In genomic region chr7:131432244-131432643, GRCm38 (mm10) we compare ENCODE assay signal across 9 mouse cellular contexts. TPM values are rescaled to one million over a fixed set of nuclear protein-coding genes. Genes with fewer than 3 reads are reported as not detected.
DNase-seq lines count a peak whose midpoint lies in the region; ATAC-seq lines count a peak whose summit lies in the region.
"Had no signal": no experiment of that assay in that cellular context is flagged by ENCODE, and none has a peak within 500 bp of the region (broad histone marks: within the 10 kb centered on the region; RNA-seq: fewer than 3 reads in every experiment).

No protein-coding gene starts in this region.

- no peak overlapping the region for H3K4me2 ChIP-seq in intestine, embryonic 14.5 days (ENCODE audit: low read length)
- H3K4me2 ChIP-seq in intestine, embryonic 15.5 days (replicated peaks): no peak overlapping the region
- H3K4me2 ChIP-seq in neural tube, embryonic 13.5 days: no peak overlapping the region
- H3K4me2 ChIP-seq: embryonic facial prominence, embryonic 12.5 days had no signal

- no peak overlapping the region for H3K9ac ChIP-seq in intestine, embryonic 14.5 days (ENCODE audit: low read length)
- H3K9ac ChIP-seq in intestine, embryonic 15.5 days: no peak overlapping the region
- H3K9ac ChIP-seq in neural tube, embryonic 13.5 days: no peak overlapping the region
- H3K9ac ChIP-seq: embryonic facial prominence, embryonic 12.5 days had no signal

- peaks cover 54% of the 10 kb centered on the region for H3K36me3 ChIP-seq in intestine, embryonic 14.5 days (ENCODE audit: control insufficient read depth, insufficient read depth, low read length)
- peaks cover 5% of the 10 kb centered on the region; the same call in 1 of the 2 replicates for H3K36me3 ChIP-seq in intestine, embryonic 15.5 days
- peaks cover 39% of the 10 kb centered on the region for H3K36me3 ChIP-seq in neural tube, embryonic 13.5 days

- no peaks in the 10 kb centered on the region for H3K27me3 ChIP-seq in intestine, embryonic 14.5 days (replicated peaks; ENCODE audit: control insufficient read depth, insufficient read depth, low read length)
- H3K27me3 ChIP-seq in intestine, embryonic 15.5 days (replicated peaks): no peaks in the 10 kb centered on the region
- no peaks in the 10 kb centered on the region for H3K27me3 ChIP-seq in neural tube, embryonic 13.5 days
- H3K27me3 ChIP-seq: embryonic facial prominence, embryonic 12.5 days had no signal

- H3K27ac ChIP-seq in intestine, embryonic 14.5 days (ENCODE audit: low read depth): no peak overlapping the region
- H3K27ac ChIP-seq in intestine, embryonic 15.5 days: no peak overlapping the region
- H3K27ac ChIP-seq in neural tube, embryonic 13.5 days (replicated peaks): no peak overlapping the region
- H3K27ac ChIP-seq: embryonic facial prominence, embryonic 12.5 days had no signal

- H3K9me3 ChIP-seq in intestine, embryonic 14.5 days (ENCODE audit: control insufficient read depth, low read length): no peaks in the 10 kb centered on the region
- no peaks in the 10 kb centered on the region for H3K9me3 ChIP-seq in intestine, embryonic 15.5 days
- no peaks in the 10 kb centered on the region for H3K9me3 ChIP-seq in neural tube, embryonic 13.5 days
- H3K9me3 ChIP-seq: embryonic facial prominence, embryonic 12.5 days had no signal

- no peaks in the 10 kb centered on the region for H3K4me1 ChIP-seq in intestine, embryonic 14.5 days (replicated peaks; ENCODE audit: control insufficient read depth, insufficient read depth, low read length)
- H3K4me1 ChIP-seq in intestine, embryonic 15.5 days (replicated peaks): no peaks in the 10 kb centered on the region
- no peaks in the 10 kb centered on the region for H3K4me1 ChIP-seq in neural tube, embryonic 13.5 days (replicated peaks)
- H3K4me1 ChIP-seq: embryonic facial prominence, embryonic 12.5 days had no signal

- 32% methylated on average over 1 of the region's 1 CpGs for WGBS in intestine, embryonic 14.5 days
- 15% methylated on average over 1 of the region's 1 CpGs for WGBS in intestine, embryonic 15.5 days
- 20% methylated on average over 1 of the region's 1 CpGs for WGBS in neural tube, embryonic 13.5 days

- H3K4me3 ChIP-seq in intestine, embryonic 14.5 days (ENCODE audit: low read depth, low read length): no peak overlapping the region
- H3K4me3 ChIP-seq in intestine, embryonic 15.5 days (replicated peaks): no peak overlapping the region
- H3K4me3 ChIP-seq in neural tube, embryonic 13.5 days: no peak overlapping the region
- H3K4me3 ChIP-seq: embryonic facial prominence, embryonic 12.5 days had no signal

- peak; percentile 55 for DNase-seq in intestine, embryonic 14.5 days (ENCODE audit: low spot score)
- peak; percentile 15 for DNase-seq in MEL-GATA-1-ER (ENCODE audit: extremely low read depth, low read depth)
- DNase-seq in embryo, embryonic 10 days (ENCODE audit: low spot score): peak; percentile 83
- peak; percentile 49 to 61 for DNase-seq in kidney, postnatal 4 days
- no peak for DNase-seq in gastrocnemius, adult 8-10 months (ENCODE audit: low spot score in 2 of 2)
- no peak for DNase-seq in adrenal gland, adult 8-10 months

- ATAC-seq in intestine, embryonic 14.5 days (replicated peaks; ENCODE audit: low FRiP score, low TSS enrichment, low read depth): no peak
- ATAC-seq in intestine, embryonic 15.5 days: no peak
- ATAC-seq in neural tube, embryonic 13.5 days (ENCODE audit: low read depth): peak; percentile 40; the same call in 1 of the 2 replicates

RNA-seq across cellular contexts. Expression of gene Acadsb, which starts 21.8 kb away (rescaled TPM):
- 67.8 and 91.1 TPM in 2 replicates for polyA plus RNA-seq in intestine, embryonic 14.5 days (2014; fragmentation: Nextera tagmentation; extraction: Ambion mirVana)
- 69.0 and 84.8 TPM in 2 replicates for polyA plus RNA-seq in intestine, embryonic 15.5 days (2015; fragmentation: Nextera tagmentation; extraction: Ambion mirVana)
- polyA plus RNA-seq in neural tube, embryonic 13.5 days (2015; fragmentation: Nextera tagmentation; extraction: Ambion mirVana): 82.8 and 92.2 TPM in 2 replicates
- total RNA-seq in gastrocnemius, adult 8-10 months (2022): 100 to 1,000 TPM; 146 to 202 (median 176) TPM
- 100 to 1,000 TPM; 157 to 791 (median 490) TPM for total RNA-seq in adrenal gland, adult 8-10 months (2022)

RNA-seq across cellular contexts. Expression of gene Ikzf5, which starts 21.9 kb away (rescaled TPM):
- polyA plus RNA-seq in intestine, embryonic 14.5 days (2014; fragmentation: Nextera tagmentation; extraction: Ambion mirVana): 15.7 and 19.4 TPM in 2 replicates
- polyA plus RNA-seq in intestine, embryonic 15.5 days (2015; fragmentation: Nextera tagmentation; extraction: Ambion mirVana): 10.0 and 10.8 TPM in 2 replicates
- polyA plus RNA-seq in neural tube, embryonic 13.5 days (2015; fragmentation: Nextera tagmentation; extraction: Ambion mirVana): 12.6 and 15.5 TPM in 2 replicates
- 10 to 100 TPM; 28.3 to 38.2 (median 32.7) TPM for total RNA-seq in gastrocnemius, adult 8-10 months (2022)
- total RNA-seq in adrenal gland, adult 8-10 months (2022): 10 to 100 TPM; 33.5 to 39.7 (median 35.7) TPM

Comparison
In these comparisons a context has a peak if more than half of its experiments do, and no peak if none do; other contexts are left out.
1. DNase-seq: peak in intestine, embryonic 14.5 days (single experiment), MEL-GATA-1-ER (single experiment), embryo, embryonic 10 days (single experiment) and kidney, postnatal 4 days (2 of 2); none in gastrocnemius, adult 8-10 months (0 of 2) and adrenal gland, adult 8-10 months (single experiment).